Mouse (Mus musculus) midbrain, postnatal 0 days (tissue): ENCODE data around the gene Slc26a1. TPM values are rescaled to one million over a fixed set of nuclear protein-coding genes. Genes with fewer than 3 reads are reported as not detected.

ENCODE experiments used
- ATAC-seq: fragments of 200-750 bp; cut with Nextera tagmentation; 2 replicates; pipeline ENCODE4 v1.8.0; 2017; ENCODE audit warnings: moderate number of reproducible peaks, mild to moderate bottlenecking, moderate TSS enrichment, moderate library complexity; ENCODE audit not compliant: low FRiP score
- DNase-seq: peaks from one replicate; pipeline ENCODE4 v3.0.0-alpha.2; 2015; ENCODE audit warnings: low spot score
- H3K27ac ChIP-seq: fragments of 300-500 bp; sonication (generic); 2 replicates; pipeline ENCODE4 v1.5.1; 2014; ENCODE audit warnings: low read depth, mild to moderate bottlenecking, low read length, mixed read lengths
- H3K27me3 ChIP-seq: fragments of 300-500 bp; sonication (generic); 2 replicates; pipeline ENCODE4 v1.6.1; 2014; ENCODE audit warnings: low read length, control low read depth, mixed read lengths; ENCODE audit not compliant: insufficient read depth
- H3K36me3 ChIP-seq: fragments of 300-500 bp; sonication (generic); 2 replicates; pipeline ENCODE4 v1.6.1; 2014; ENCODE audit warnings: low read length, control low read depth, mixed read lengths; ENCODE audit not compliant: insufficient read depth
- H3K4me1 ChIP-seq: fragments of 300-500 bp; sonication (generic); 2 replicates; pipeline ENCODE4 v1.6.1; 2014; ENCODE audit warnings: mild to moderate bottlenecking, control low read depth, antibody characterized with exemption, low read length, mixed read lengths; ENCODE audit not compliant: insufficient read depth
- H3K4me2 ChIP-seq: fragments of 300-500 bp; sonication (generic); 2 replicates; pipeline ENCODE4 v1.6.1; 2014; ENCODE audit warnings: low read depth, mild to moderate bottlenecking, low read length, mixed read lengths; ENCODE audit not compliant: poor library complexity, severe bottlenecking
- H3K4me3 ChIP-seq: fragments of 300-500 bp; sonication (generic); 2 replicates; pipeline ENCODE4 v1.5.1; 2014; ENCODE audit warnings: low read depth, mild to moderate bottlenecking, low read length, moderate library complexity
- H3K9ac ChIP-seq: fragments of 300-500 bp; sonication (generic); replicated peaks from 2 replicates; pipeline ENCODE4 v1.6.1; 2014; ENCODE audit warnings: mild to moderate bottlenecking, low read length, moderate library complexity, mixed read lengths; ENCODE audit not compliant: poor library complexity, severe bottlenecking
- H3K9me3 ChIP-seq: fragments of 300-500 bp; sonication (generic); 2 replicates; pipeline ENCODE4 v1.6.1; 2016; ENCODE audit warnings: low read length, control low read depth
- CTCF ChIP-seq: IDR thresholded peaks from 2 replicates; pipeline ENCODE4 v1.5.1; 2016; ENCODE audit warnings: antibody characterized with exemption, mild to moderate bottlenecking
- WGBS: fragments of 180-500 bp; shearing (Covaris S2); extraction: QIAGEN DNeasy Blood & Tissue Kit; methylation state at CpG from one replicate; pipeline ENCODE4 v1.1.7; 2014; 5-methylcytosine and 5-hydroxymethylcytosine counted together
- polyA plus RNA-seq: library from polyadenylated mRNA; unstranded; fragments of >200 nt; fragmentation: Nextera tagmentation; extraction: Ambion mirVana; gene quantifications from 2 replicates; pipeline ENCODE4 v1.2.1, GENCODE M21; 2015
- total RNA-seq: library from RNA; depleted of rRNA; stranded (reverse); fragments of >200 nt; gene quantifications from 2 replicates; pipeline ENCODE4 v1.2.3, GENCODE M21; 2014

The Slc26a1 gene
- total and polyA plus RNA-seq, 2 experiments from 2014 or later = 4.2 to 10.1 TPM

DNA sequence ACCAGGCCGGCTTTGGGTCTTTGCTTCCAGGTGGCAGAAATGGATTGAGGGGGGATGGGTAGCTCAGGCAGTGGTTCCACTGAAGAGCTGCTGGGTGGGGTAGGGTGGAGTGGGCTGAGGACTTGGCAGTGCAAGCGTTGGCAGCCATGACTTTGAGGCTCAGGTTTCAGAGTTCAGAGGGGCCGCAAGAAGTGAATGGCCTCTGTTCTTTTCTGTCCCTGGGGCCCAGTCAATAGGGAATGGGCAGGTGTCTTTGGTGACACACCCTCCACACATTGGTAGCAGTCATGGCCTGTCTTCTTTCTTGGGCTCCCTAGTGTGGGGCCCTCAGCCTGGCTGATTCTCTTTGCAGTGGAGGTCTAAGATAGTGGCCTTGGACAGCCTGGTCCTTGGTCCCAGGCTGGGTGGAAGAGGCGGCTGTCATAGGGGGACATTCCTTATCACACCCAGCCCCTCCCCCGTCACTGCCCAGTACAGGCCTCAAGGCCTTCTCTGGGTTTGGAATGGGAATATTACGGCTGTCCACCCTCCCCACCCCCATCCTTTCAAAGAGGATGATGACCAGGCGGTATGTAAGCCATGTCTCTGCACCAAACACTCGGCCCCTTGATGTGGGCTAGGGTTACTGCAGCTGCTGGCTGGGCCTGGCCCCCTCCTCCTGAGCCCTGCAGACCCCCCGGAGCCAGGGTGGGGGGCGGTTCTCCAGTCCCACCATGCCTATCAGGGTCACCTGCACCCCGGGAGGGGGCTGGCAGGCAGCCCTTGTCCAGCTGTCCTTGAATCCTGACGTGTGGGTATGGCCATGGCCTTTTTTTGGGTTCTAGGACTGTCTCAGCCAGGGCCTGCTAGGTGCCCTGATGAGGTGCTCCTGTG, 28.6 kb upstream of the Slc26a1 start:
- Histone ChIP-seq H3K9me3 (no peaks in the 10 kb centered on the region), H3K4me1 (no peaks in the 10 kb centered on the region), H3K4me3 (no peak overlapping the region), H3K4me2 (no peak overlapping the region), H3K36me3 (peaks cover 6% of the 10 kb centered on the region; the same call in 1 of the 2 replicates), H3K27me3 (no peaks in the 10 kb centered on the region), H3K9ac (no peak overlapping the region), H3K27ac (no peak overlapping the region)
- no peak for TF ChIP-seq CTCF
- ATAC-seq (no peak), DNase-seq (no peak)
- 89% methylated on average over 12 of the region's 12 CpGs for WGBS

GRCm38 (mm10) chr5:108701341-108702021, 26.1 kb upstream of the Slc26a1 start:
- DNase-seq = no peak
- no peaks in the 10 kb centered on the region for H3K27me3 ChIP-seq
- TF ChIP-seq CTCF = no peak
- no peak overlapping the region for H3K4me2 ChIP-seq
- peaks cover 6% of the 10 kb centered on the region; the same call in 1 of the 2 replicates for H3K36me3 ChIP-seq
- H3K27ac ChIP-seq = no peak overlapping the region
- no peaks in the 10 kb centered on the region for H3K9me3 ChIP-seq
- ATAC-seq = no peak
- no peaks in the 10 kb centered on the region for H3K4me1 ChIP-seq
- 65% methylated on average over 10 of the region's 10 CpGs for whole genome bisulfite sequencing
- no peak overlapping the region for H3K9ac ChIP-seq
- H3K4me3 ChIP-seq = no peak overlapping the region

DNA sequence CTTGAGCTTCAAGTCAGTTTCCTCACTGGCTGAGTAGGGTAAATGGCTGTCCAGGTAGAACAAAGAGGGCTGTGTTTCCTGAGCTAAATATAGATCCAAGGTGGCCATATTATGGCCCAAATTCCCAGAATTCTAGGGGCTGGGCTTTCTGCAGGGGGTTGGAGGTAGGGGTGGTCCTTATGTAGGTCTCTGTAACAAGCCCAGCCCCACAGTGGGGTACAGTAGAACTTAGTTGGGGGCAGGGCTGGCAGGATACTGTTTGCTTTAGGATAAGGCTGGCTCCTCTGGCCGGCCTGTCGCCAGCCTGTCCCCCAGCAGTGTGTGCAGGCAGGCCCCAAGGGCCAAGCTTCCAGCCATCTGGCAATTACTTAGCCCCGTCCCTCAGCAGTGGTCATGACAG, 25.0 kb upstream of the Slc26a1 start:
- H3K4me1 ChIP-seq = no peaks in the 10 kb centered on the region
- no peak overlapping the region for H3K4me2 ChIP-seq
- ATAC-seq = no peak
- no peak for TF ChIP-seq CTCF
- H3K4me3 ChIP-seq = no peak overlapping the region
- no peaks in the 10 kb centered on the region for H3K27me3 ChIP-seq
- DNase-seq = no peak
- H3K27ac ChIP-seq = no peak overlapping the region
- H3K36me3 ChIP-seq = 0 out of 2 replicates have a peak, but pooled peaks cover under 1% of the 10 kb centered on the region
- H3K9me3 ChIP-seq = no peaks in the 10 kb centered on the region
- WGBS = 61% methylated on average over 3 of the region's 3 CpGs
- no peak overlapping the region for H3K9ac ChIP-seq

DNA sequence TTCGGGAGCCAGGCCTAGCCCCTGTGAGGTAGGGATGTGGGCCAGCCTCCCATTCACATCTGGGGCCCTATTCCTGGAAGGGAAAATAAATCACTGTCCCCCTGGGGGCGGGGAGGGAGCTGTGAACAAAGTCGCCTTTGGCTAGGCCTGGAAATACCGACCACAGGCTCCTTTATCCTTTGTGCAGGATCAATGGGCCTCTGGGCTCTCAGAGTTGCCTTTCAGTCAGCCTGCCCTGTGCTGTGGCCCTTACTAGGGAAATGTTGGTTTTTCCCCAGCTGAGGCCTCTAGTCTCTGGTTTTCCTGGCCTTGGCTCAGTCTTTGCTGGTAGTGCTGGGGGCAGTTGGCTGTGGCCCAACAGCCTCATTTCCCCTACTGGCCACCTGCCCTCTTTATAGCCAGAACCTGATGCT, 22.0 kb upstream of the Slc26a1 start:
- ATAC-seq (no peak), DNase-seq (peak; percentile 83)
- H3K4me2 ChIP-seq = no peak overlapping the region
- no peak for TF ChIP-seq CTCF
- no peaks in the 10 kb centered on the region for H3K36me3 ChIP-seq
- H3K9ac ChIP-seq = no peak overlapping the region
- peaks cover 12% of the 10 kb centered on the region; the same call in 1 of the 2 replicates for H3K27me3 ChIP-seq
- no peak overlapping the region for H3K4me3 ChIP-seq
- WGBS = 13% methylated on average over 4 of the region's 4 CpGs
- H3K27ac ChIP-seq = no peak overlapping the region
- 0 out of 2 replicates have a peak, but pooled peaks cover 4% of the 10 kb centered on the region for H3K4me1 ChIP-seq
- no peaks in the 10 kb centered on the region for H3K9me3 ChIP-seq

DNA sequence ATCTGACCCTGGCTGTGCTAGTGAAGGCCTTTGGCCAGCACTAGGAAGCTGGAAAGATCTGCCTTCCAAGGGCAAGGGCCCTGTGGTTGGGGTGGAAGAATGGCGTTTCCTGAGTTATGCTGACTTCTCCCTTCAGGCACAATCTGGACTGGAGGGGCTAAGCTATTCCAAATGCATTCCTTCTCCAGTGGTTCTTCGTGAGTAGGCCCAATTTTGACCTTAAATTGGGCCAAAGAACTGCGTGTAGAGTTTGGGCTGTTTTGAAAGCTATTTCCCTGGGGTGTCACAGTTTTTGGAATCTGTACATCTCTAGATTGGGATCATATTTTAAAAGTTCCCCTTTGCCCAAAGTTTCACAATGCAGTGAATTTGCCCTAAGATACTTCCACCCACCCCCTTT, 21.2 kb upstream of the Slc26a1 start:
- no peaks in the 10 kb centered on the region for H3K36me3 ChIP-seq
- ATAC-seq (no peak), DNase-seq (no peak)
- H3K4me3 ChIP-seq = no peak overlapping the region
- TF ChIP-seq CTCF = no peak
- no peak overlapping the region for H3K27ac ChIP-seq
- WGBS = 84% methylated on average over 3 of the region's 3 CpGs
- H3K9ac ChIP-seq = no peak overlapping the region
- no peaks in the 10 kb centered on the region for H3K9me3 ChIP-seq
- peaks cover 12% of the 10 kb centered on the region; the same call in 1 of the 2 replicates for H3K27me3 ChIP-seq
- 0 out of 2 replicates have a peak, but pooled peaks cover 4% of the 10 kb centered on the region for H3K4me1 ChIP-seq
- no peak overlapping the region for H3K4me2 ChIP-seq

DNA sequence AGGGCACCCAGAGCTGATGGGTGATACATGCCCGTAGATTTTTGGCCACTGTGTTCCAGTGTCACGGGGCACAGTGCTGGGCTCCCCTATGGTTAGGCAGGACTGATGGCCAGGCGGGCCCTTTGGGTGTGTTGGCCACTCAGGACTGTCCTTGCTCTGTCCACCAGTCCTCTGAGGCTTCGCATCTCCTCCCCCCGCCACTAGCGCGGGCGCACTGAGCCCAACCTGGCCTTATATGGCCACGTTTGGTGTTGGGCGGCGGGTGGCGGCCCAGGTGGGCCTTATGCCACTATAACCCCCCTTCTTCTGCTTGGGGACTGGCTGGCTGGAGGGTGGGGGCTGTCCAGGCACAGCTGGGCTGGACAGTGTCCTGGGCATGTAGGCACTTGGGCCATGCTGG, 20.5 kb upstream of the Slc26a1 start:
- Histone ChIP-seq H3K36me3 (no peaks in the 10 kb centered on the region), H3K27ac (no peak overlapping the region), H3K27me3 (peaks cover 12% of the 10 kb centered on the region; the same call in 1 of the 2 replicates), H3K9ac (no peak overlapping the region), H3K9me3 (no peaks in the 10 kb centered on the region), H3K4me2 (no peak overlapping the region), H3K4me3 (no peak overlapping the region), H3K4me1 (0 out of 2 replicates have a peak, but pooled peaks cover 4% of the 10 kb centered on the region)
- TF ChIP-seq CTCF = no peak
- no peak for ATAC-seq
- DNase-seq = no peak
- 96% methylated on average over 11 of the region's 12 CpGs for WGBS
